Mouse (Mus musculus): Measurements from ENCODE around the gene Rtn4r.

DNA sequence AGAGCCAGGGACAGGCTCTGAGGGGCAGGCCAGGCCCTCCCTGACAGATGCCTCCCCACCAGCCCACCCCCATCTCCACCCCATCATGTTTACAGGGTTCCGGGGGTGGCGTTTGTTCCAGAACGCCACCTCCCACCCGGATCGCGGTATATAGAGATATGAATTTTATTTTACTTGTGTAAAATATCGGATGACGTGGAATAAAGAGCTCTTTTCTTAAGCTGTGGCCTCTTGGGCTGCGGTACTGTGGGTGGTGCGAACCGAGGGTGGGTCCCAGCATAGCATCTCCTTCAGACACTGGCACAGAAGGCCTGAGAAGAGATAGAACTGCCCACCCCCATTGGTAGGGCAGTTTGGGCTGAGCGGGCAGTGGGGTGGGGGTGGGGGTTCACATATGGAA, 24.7 kb downstream of the Rtn4r start:
- no peak for TF ChIP-seq CTCF (IDR thresholded peaks at IDR 0.05 in 2 of 3, conservative IDR thresholded peaks at IDR 0.05 in 1 of 3; ENCODE audit: control insufficient read depth in 1 of 3, insufficient read depth in 1 of 3, low read depth in 2 of 3, low read length in 3 of 3, poor library complexity in 1 of 3, severe bottlenecking in 1 of 3)
- no peak for TF ChIP-seq ELF1 (IDR thresholded peaks at IDR 0.05; ENCODE audit: low read depth, low read length)
- no peak for TF ChIP-seq POLR2AphosphoS5 (IDR thresholded peaks at IDR 0.05; ENCODE audit: borderline replicate concordance, low read depth, low read length)
- TF ChIP-seq POLR2A (IDR thresholded peaks at IDR 0.05; ENCODE audit: control insufficient read depth in 1 of 2, insufficient read depth in 1 of 2, low read depth in 1 of 2, low read length in 2 of 2, poor library complexity in 1 of 2) = no peak
- TF ChIP-seq RCOR1 (IDR thresholded peaks at IDR 0.05; ENCODE audit: low read depth, low read length) = no peak
